Mouse (Mus musculus): ENCODE measurements at regions not wholly inside any gene's neighbourhood (a gene's known extent, or its start where the extent isn't known, plus 50 kb on each side); places are given as distances from the start of the nearest gene placed in this dataset.

DNA sequence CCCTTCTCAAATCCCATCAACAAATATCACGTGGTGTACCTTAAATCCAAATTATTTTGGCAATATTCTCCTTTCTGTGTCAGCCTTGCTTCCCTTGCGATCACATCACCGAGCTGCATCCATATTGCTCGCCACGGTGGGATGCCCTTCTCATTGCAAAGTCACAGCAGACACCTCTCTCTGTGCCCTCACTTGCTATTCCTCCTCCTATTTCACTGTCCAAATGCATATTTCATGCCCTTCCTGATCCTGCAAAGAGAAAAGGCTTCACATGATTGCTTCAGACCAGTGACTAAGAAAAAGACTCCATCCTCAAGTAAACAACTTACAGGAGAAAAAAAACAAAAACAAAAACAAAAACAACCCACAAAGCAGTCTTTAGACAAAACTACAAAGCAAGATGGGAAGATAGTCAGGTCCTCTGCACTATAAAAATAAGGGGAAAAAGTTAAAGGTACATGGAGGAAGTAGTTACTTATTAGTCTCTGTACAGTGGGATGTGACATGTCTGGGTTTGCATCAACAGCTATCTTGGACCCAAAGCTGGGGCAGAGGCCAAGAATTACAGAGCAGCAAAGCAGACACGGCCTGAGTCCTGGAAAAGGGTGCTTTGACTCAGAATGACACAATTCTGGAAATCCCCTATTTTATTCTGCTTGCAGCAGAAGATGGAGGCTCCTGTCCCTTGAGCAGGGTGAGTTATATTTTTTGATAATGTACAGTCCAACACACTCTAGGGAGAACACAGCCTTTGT lies 349.3 kb downstream of the Zfp619 start:
- no peak for DNase-seq (ENCODE audit: low read depth)

DNA sequence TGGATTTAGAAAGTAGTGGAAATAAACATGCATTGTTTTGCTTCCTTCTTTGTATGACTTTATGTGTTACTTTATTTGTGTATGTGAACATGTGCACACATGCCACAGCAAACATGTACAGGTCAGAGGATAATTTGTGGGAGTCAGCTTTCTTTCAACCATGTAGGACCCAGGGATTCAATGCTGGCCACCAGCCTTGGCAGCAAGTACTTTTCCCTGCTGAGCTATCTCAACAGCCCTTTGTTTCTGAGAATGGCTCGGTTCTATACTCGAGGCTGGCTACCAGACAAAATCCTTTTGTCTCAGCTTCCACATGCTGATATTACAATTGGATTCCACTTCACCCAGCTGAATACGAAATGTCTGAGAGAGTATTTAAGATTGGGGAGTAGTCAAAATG lies 349.9 kb downstream of the Zfp619 start:
- no peak for DNase-seq (ENCODE audit: low read depth)

DNA sequence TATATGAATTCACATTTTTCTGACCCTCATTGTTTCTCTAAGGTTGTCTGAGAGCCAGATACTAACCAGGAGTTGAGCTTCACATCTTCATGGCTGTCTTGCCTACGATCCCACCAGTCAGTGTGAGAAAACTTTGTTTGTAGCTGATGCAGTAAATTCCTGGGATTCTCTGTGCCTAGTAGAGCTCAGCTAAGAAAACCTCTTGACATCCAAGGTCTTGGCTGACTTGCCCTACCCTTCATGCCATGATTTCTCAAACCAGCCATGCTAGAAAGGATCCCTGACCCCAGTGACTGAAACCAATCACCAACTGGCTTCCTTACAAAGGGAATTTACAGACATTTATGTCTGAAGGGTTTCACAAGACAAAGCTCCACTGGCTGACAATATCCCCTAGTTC lies 364.5 kb downstream of the Zfp619 start:
- no peak for DNase-seq (ENCODE audit: low read depth)

DNA sequence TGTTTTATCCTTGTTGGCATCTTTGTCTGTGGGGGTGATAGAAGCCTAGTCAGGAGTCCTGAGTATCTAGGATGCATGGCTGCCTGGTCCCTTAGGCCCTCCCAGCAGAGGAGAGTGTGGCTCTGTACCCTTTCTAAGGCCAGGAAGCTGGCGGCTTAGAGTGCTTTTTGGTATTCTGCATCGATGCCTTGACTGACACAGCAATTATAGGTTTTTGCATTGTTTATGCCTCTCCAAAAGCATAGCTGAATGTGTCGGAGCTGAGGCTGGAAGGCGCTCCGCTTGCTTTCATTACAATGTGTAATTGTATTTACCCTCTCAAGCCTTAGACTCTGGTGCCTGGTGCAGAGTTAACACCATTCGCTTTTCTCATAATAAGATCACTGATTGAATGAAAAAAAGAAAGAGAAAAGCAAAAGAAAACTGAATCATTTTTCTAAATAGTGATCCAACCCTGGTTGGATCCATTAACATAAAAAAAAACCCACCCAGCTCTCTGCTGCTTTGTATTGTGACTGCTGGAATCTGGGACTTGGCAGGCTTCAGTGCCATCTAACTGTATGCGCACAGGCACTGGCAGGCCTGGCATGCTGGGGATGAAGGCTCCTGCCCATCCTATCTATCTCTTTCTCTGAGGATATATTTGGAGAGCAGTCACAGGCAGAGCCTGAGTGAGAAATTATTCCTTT lies 376.8 kb downstream of the Zfp619 start:
- DNase-seq (ENCODE audit: low read depth), result no peak

DNA sequence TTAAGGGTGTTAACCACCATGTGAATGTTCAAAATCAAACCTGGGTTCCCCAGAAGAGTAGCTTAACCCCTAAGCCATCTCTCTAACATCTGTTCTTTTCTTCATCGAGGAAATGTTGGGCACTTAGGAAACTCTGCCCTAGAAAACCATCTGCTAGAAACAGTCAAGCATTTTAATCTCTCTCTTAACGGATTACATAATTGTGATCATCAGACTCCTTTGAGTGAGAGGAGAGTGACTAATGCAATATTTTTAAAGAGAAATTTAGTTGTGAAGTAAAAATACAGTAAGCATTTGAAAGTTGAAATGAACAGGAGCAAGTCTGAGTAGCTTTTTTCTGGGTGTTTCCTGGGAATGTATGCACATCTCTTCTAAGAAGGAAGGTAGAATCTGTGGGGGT lies 379.4 kb downstream of the Zfp619 start:
- no peak for DNase-seq (ENCODE audit: low read depth)

DNA sequence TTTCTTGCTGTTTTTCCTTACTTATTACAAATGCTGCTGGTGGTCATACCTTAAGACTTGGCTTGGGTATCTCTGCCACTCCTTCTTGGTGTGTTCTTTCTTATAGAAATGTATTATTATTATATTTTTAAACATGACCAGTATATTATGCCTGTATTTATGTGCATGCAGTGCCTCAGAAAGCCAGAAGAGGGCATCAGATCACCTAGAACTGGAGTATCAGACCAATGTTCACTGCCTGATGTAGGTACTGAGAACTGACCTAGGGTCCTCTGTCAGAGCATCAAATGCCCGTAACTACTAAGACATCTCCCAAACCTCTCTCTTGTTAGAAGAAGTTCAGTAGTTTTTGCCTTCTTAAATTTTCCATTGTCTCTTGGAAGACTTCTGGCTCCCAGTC lies 380.7 kb downstream of the Zfp619 start:
- DNase-seq (ENCODE audit: low read depth), result no peak

- no peak for DNase-seq (ENCODE audit: low read depth)
These were observed 416.4 kb downstream of the Zfp619 start for GRCm38 (mm10) chr7:39933946-39934345.

- DNase-seq (ENCODE audit: low read depth), result no peak
These were observed 419.7 kb downstream of the Zfp619 start for GRCm38 (mm10) chr7:39937262-39937661.

- DNase-seq (ENCODE audit: low read depth), result no peak
These were observed 424.8 kb downstream of the Zfp619 start for GRCm38 (mm10) chr7:39942262-39942900.

DNA sequence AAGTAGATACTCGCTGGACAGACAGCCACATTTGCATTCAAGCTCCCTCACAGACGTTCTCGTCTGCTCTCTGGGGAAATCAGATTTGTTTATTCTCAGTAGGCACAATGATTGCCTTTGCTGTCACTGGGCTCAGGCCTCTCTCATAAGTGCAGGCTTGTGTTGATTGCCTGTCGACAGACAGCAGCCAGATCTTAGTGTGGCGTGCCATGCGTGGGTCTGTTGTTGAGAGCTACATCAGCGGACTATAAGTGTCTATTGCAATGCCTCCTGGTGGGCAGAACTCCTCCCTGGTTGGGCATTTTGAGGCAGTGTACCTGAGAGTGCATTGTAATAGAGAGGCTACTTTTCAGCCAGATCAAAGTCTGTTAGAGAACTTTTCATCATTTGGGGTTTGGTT lies 436.5 kb downstream of the Zfp619 start:
- no peak for DNase-seq (ENCODE audit: low read depth)

- DNase-seq (ENCODE audit: low read depth), result no peak
These were observed 437.4 kb downstream of the Zfp619 start for GRCm38 (mm10) chr7:39954931-39955330.

- no peak for DNase-seq (ENCODE audit: low read depth)
These were observed 460.6 kb downstream of the Zfp619 start for GRCm38 (mm10) chr7:39978121-39978520.

- DNase-seq (ENCODE audit: low read depth), result no peak
These were observed 464.1 kb downstream of the Zfp619 start for GRCm38 (mm10) chr7:39981647-39982046.
